Mouse (Mus musculus) E14TG2a.4 (cell line): ENCODE data around the gene Cbfa2t2.

ENCODE experiments used
- H3K27me3 ChIP-seq: 2 replicates; pipeline ENCODE4 v1.6.1; 2014; ENCODE audit warnings: low read length, control low read depth; ENCODE audit not compliant: insufficient read depth
- H3K36me3 ChIP-seq: 2 replicates; pipeline ENCODE4 v1.6.1; 2014; ENCODE audit warnings: low read length, control low read depth; ENCODE audit not compliant: insufficient read depth
- H3K4me1 ChIP-seq: replicated peaks from 2 replicates; pipeline ENCODE4 v1.6.1; 2014; ENCODE audit warnings: low read depth, low read length, control low read depth
- H3K4me3 ChIP-seq: replicated peaks from 2 replicates; pipeline ENCODE4 v1.5.1; 2014; ENCODE audit warnings: mild to moderate bottlenecking, low read length
- H3K9me3 ChIP-seq: 2 replicates; pipeline ENCODE4 v1.6.1; 2014; ENCODE audit warnings: low read length, control low read depth
- CTCF ChIP-seq: conservative IDR thresholded peaks from 2 replicates; pipeline ENCODE4 v1.5.1; 2014; ENCODE audit warnings: low read length
- NANOG ChIP-seq: IDR thresholded peaks from 2 replicates; pipeline ENCODE4 v1.6.1; 2014; ENCODE audit warnings: borderline replicate concordance, low read length, mixed read lengths
- POU5F1 ChIP-seq: IDR thresholded peaks from 2 replicates; pipeline ENCODE4 v1.6.1; 2014; ENCODE audit warnings: low read length, borderline replicate concordance

The Cbfa2t2 gene

GRCm38 (mm10) chr2:154543567-154544347 lies 107.5 kb downstream of the Cbfa2t2 start:
- TF ChIP-seq CTCF (no peak), NANOG (no peak), POU5F1 (no peak)
- Histone ChIP-seq H3K4me3 (no peak overlapping the region), H3K36me3 (peaks cover 84% of the 10 kb centered on the region), H3K27me3 (peaks cover 6% of the 10 kb centered on the region), H3K4me1 (peaks cover 21% of the 10 kb centered on the region), H3K9me3 (no peaks in the 10 kb centered on the region)

DNA sequence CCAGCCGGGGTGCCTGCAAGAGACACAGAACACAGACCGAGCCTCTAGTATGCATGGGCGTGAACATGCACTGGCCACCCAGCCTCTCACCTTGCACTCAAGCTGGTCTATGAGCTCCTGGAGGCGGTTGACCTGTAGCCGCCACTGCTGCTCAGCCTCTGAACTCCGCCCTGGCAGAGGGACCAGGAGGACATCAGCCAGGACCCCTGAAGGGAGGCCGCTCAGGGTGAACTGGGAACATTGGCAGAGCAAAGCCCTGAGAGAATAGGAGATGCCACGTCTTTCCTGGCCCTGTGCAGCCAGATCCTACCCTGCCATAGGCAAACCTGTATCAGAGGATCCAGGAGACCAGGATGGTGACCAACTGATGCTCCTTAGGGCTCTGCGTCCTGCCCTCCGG lies 110.4 kb downstream of the Cbfa2t2 start, which contains the start of gene 1700003F12Rik:
1700003F12Rik (plus strand) TSS at position 375 of the 400 bp plus-strand sequence.
- TF ChIP-seq NANOG (no peak), CTCF (no peak), POU5F1 (no peak)
- Histone ChIP-seq H3K27me3 (peaks cover 36% of the 10 kb centered on the region), H3K9me3 (no peaks in the 10 kb centered on the region), H3K4me3 (no peak within 1 kb of the TSS), H3K36me3 (peaks cover 54% of the 10 kb centered on the region), H3K4me1 (peaks cover 29% of the 10 kb centered on the region)

DNA sequence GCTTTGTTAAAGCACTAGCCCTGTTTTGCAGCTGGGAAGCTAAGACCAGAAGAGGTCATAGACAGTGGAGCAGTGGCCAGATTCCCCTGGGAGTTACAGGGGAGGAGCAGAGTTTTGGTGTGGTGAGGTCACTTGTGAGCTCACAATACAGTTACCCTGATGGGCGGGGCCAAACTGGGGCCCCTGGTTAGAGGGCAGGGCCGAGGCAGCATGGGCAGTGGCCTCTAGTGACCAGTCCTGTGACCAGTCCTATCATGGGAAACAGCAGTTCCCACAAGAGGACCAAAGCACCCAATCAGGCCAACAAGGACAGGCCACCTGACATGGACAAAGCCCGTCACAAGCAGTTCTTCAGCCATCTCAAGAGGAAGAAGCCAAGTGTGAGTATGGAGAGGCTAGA lies 112.4 kb downstream of the Cbfa2t2 start:
- TF ChIP-seq NANOG: no peak
- TF ChIP-seq POU5F1: no peak
- TF ChIP-seq CTCF: no peak

GRCm38 (mm10) chr2:154549127-154549885 lies 113.0 kb downstream of the Cbfa2t2 start:
- Histone ChIP-seq H3K36me3 (peaks cover 46% of the 10 kb centered on the region), H3K4me1 (peaks cover 52% of the 10 kb centered on the region), H3K4me3 (peak overlapping the region; percentile 76), H3K9me3 (no peaks in the 10 kb centered on the region), H3K27me3 (peaks cover 55% of the 10 kb centered on the region)
- TF ChIP-seq CTCF (no peak), NANOG (no peak), POU5F1 (no peak)

More for the DNA sequence above, 112.4 kb downstream of the Cbfa2t2 start:
- peaks cover 47% of the 10 kb centered on the region for H3K36me3 ChIP-seq
- H3K27me3 ChIP-seq: peaks cover 55% of the 10 kb centered on the region
- peak overlapping the region; percentile 76; the same call in 1 of the 2 replicates for H3K4me3 ChIP-seq
- H3K9me3 ChIP-seq: no peaks in the 10 kb centered on the region
- H3K4me1 ChIP-seq: peaks cover 48% of the 10 kb centered on the region

DNA sequence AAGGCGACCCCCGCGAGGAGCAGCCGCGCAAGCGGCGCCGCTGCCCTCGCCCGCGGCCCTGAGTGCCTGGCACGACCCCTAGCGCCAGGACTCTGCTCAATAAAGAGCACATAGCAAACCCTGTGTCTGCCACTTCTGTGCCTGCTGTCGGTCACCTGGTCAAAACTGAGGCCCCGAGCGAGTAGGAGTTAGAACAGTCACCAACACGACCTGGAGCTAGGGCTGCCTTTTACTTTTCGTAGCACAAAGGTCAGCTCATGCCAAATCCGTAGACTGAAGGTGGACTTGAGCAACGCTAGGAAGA lies 113.6 kb downstream of the Cbfa2t2 start:
- no peaks in the 10 kb centered on the region for H3K9me3 ChIP-seq
- TF ChIP-seq NANOG (no peak), POU5F1 (no peak), CTCF (no peak)
- H3K27me3 ChIP-seq: peaks cover 55% of the 10 kb centered on the region
- peaks cover 46% of the 10 kb centered on the region for H3K36me3 ChIP-seq
- peak overlapping the region; percentile 76 for H3K4me3 ChIP-seq
- peaks cover 57% of the 10 kb centered on the region for H3K4me1 ChIP-seq

- no peak for TF ChIP-seq NANOG
- no peak for TF ChIP-seq CTCF
- no peak for TF ChIP-seq POU5F1
- Histone ChIP-seq H3K36me3 (peaks cover 46% of the 10 kb centered on the region), H3K9me3 (no peaks in the 10 kb centered on the region), H3K4me3 (no peak overlapping the region), H3K27me3 (peaks cover 55% of the 10 kb centered on the region), H3K4me1 (peaks cover 63% of the 10 kb centered on the region)
These were observed 114.7 kb downstream of the Cbfa2t2 start for GRCm38 (mm10) chr2:154550937-154551336.

DNA sequence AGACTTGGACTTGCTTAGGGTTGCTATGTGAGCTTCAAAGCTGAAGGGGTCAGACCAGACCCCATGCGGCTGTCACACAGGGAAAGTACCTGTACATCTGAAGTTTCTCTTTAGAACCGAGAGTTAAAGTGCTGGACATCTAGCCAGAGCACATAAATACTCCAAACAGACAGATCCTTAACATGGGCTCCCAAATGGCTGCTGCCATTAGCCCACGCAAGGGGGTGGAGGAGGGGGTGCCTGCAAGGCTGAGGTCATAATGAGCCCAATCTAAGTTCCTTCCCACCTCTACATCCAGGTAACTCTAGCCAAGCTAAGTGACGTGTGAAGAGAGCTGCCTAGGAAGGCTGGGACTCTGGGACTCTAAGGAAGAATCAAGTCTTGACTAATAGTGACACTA lies 115.2 kb downstream of the Cbfa2t2 start, which contains the start of gene Actl10:
Actl10 (plus strand) TSS at position 301 of the 400 bp plus-strand sequence.
- Histone ChIP-seq H3K27me3 (peaks cover 55% of the 10 kb centered on the region), H3K36me3 (peaks cover 41% of the 10 kb centered on the region), H3K4me3 (peak within 1 kb of the TSS; percentile 74), H3K9me3 (no peaks in the 10 kb centered on the region), H3K4me1 (peaks cover 66% of the 10 kb centered on the region)
- TF ChIP-seq NANOG (no peak), POU5F1 (no peak), CTCF (no peak)

DNA sequence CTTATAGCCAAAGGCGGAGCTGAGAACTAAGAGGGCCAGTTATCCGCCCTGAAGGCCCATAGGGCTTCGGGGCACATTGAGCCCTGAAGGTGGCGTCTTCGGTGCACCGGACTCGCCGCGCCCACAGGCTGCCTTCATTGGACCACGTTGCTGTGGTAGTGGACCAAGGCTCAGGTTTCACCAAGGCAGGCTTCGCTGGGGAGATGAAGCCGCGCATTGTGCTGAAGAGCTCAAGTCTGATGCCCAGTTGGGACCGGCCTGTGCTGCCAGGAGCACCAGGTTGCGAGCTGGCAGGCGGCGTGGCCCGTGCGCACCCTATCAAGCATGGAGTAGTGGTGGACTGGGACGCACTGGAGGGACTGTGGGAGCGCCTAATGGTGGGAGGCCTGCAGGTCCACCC lies 115.6 kb downstream of the Cbfa2t2 start:
- Histone ChIP-seq H3K36me3 (peaks cover 37% of the 10 kb centered on the region), H3K4me3 (peak overlapping the region; percentile 74), H3K9me3 (no peaks in the 10 kb centered on the region), H3K4me1 (peaks cover 65% of the 10 kb centered on the region), H3K27me3 (peaks cover 55% of the 10 kb centered on the region)
- TF ChIP-seq POU5F1 (no peak), CTCF (no peak), NANOG (no peak)
